Mouse (Mus musculus) forebrain, embryonic 16.5 days (tissue): Measurements from ENCODE around the gene E330017A01Rik. TPM values are rescaled to one million over a fixed set of nuclear protein-coding genes. Genes with fewer than 3 reads are reported as not detected.

Experiments
- ATAC-seq: fragments of 200-750 bp; cut with Nextera tagmentation; 2 replicates; pipeline ENCODE4 v1.8.0; 2017; ENCODE audit warnings: mild to moderate bottlenecking, moderate library complexity
- H3K27ac ChIP-seq: fragments of 300-500 bp; sonication (generic); 2 replicates; pipeline ENCODE4 v1.5.1; 2014; ENCODE audit warnings: low read length, control low read depth
- H3K27me3 ChIP-seq: fragments of 300-500 bp; sonication (generic); replicated peaks from 2 replicates; pipeline ENCODE4 v1.6.1; 2014; ENCODE audit warnings: low read length; ENCODE audit not compliant: control insufficient read depth, insufficient read depth
- H3K36me3 ChIP-seq: fragments of 300-500 bp; sonication (generic); 2 replicates; pipeline ENCODE4 v1.6.1; 2014; ENCODE audit not compliant: control insufficient read depth, insufficient read depth
- H3K4me1 ChIP-seq: fragments of 300-500 bp; sonication (generic); replicated peaks from 2 replicates; pipeline ENCODE4 v1.6.1; 2014; ENCODE audit warnings: low read length; ENCODE audit not compliant: control insufficient read depth, insufficient read depth
- H3K4me2 ChIP-seq: fragments of 300-500 bp; sonication (generic); 2 replicates; pipeline ENCODE4 v1.6.1; 2014; ENCODE audit warnings: mild to moderate bottlenecking, low read length, control low read depth
- H3K4me3 ChIP-seq: fragments of 300-500 bp; sonication (generic); replicated peaks from 2 replicates; pipeline ENCODE4 v1.5.1; 2014; ENCODE audit warnings: mild to moderate bottlenecking, low read length, control low read depth
- H3K9ac ChIP-seq: fragments of 300-500 bp; sonication (generic); replicated peaks from 2 replicates; pipeline ENCODE4 v1.6.1; 2014; ENCODE audit warnings: low read depth, low read length, control low read depth
- H3K9me3 ChIP-seq: fragments of 300-500 bp; sonication (generic); 2 replicates; pipeline ENCODE4 v1.6.1; 2016; ENCODE audit warnings: low read length; ENCODE audit not compliant: control insufficient read depth
- WGBS: fragments of 180-500 bp; shearing (Covaris S2); extraction: QIAGEN DNeasy Blood & Tissue Kit; methylation state at CpG from one replicate; pipeline ENCODE4 v1.1.7; 2014; 5-methylcytosine and 5-hydroxymethylcytosine counted together
- polyA plus RNA-seq: library from polyadenylated mRNA; unstranded; fragments of >200 nt; fragmentation: Nextera tagmentation; extraction: Ambion mirVana; gene quantifications from 2 replicates; pipeline ENCODE4 v1.2.1, GENCODE M21; 2015

The E330017A01Rik gene
- polyA plus RNA-seq, 1 experiment from 2014 or later: not detected

DNA sequence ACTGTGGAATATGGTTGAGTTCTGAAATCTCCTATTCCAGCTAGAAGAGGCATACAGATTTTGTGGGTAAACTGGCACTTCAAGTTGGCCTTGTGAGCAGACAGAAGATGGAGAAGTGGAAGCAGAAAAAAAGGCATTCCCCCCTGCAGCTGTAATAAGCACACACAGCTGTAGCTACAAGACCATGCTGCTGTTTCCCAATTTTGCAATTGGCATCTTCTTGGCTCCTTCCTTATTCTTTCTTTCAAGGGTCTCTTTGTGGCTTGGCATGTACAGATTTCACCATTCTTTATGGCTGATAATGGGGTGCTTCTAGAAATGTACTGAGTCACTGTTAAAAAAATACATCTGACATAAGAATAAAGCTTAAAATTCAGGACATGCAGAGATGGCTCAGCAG lies 21.2 kb downstream of the E330017A01Rik start:
- Histone ChIP-seq H3K27ac (no peak overlapping the region), H3K9me3 (no peaks in the 10 kb centered on the region), H3K4me2 (no peak overlapping the region), H3K9ac (no peak overlapping the region), H3K36me3 (no peaks in the 10 kb centered on the region), H3K4me3 (no peak overlapping the region), H3K27me3 (no peaks in the 10 kb centered on the region), H3K4me1 (no peaks in the 10 kb centered on the region)
- ATAC-seq: no peak

DNA sequence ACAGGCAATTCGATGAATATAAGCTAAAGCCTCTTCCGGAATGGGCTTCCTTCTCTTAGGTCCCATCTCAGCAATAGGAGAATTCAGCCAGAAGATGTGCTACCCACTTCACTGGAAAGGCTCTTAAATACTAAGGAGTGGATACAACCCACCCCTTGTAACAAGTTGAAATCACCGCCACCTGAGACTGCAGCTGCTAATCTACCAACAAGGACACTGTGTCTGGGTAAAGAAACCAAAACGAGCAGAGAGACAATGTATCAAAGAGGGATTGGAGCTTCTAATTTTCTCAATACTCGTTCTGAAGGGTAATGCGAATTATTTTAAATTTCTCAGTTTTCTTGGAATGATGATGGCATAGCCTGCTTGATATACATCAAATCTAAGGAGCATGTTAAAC lies 21.7 kb downstream of the E330017A01Rik start, which contains the start of gene Gm813:
Gene Gm813 (minus strand): TSS at position 101 of the 400 bp plus-strand sequence.
- H3K27ac ChIP-seq: no peak within 1 kb of the TSS
- H3K4me2 ChIP-seq: no peak within 1 kb of the TSS
- no peak within 1 kb of the TSS for H3K4me3 ChIP-seq
- H3K4me1 ChIP-seq: no peaks in the 10 kb centered on the region
- H3K9me3 ChIP-seq: no peaks in the 10 kb centered on the region
- WGBS: 86% methylated on average over 6 of the region's 6 CpGs
- no peak within 1 kb of the TSS for H3K9ac ChIP-seq
- H3K36me3 ChIP-seq: no peaks in the 10 kb centered on the region
- no peaks in the 10 kb centered on the region for H3K27me3 ChIP-seq
- ATAC-seq: no peak

DNA sequence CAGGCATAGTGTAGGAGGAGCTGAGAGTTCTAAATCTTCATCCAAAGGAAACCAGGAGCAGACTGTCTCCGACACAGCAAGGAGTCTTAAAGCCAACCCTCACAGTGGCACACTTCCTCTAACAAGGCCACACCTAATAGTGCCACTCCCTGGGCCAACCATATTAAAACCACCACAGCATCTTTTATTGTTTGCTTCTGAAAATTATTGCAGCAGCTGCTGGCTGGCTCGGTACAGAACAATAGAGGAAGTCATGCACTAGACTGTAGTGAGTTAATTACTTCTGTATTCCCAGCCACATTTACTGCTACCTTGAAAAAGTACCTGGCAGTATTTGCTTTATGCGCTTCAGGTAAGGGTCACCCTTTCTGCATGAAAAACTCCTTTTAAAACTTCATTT lies 25.6 kb downstream of the E330017A01Rik start:
- H3K9me3 ChIP-seq: no peaks in the 10 kb centered on the region
- H3K36me3 ChIP-seq: no peaks in the 10 kb centered on the region
- no peaks in the 10 kb centered on the region for H3K27me3 ChIP-seq
- WGBS: 67% methylated on average over 3 of the region's 3 CpGs
- H3K4me2 ChIP-seq: no peak overlapping the region
- no peak overlapping the region for H3K9ac ChIP-seq
- no peak for ATAC-seq
- no peaks in the 10 kb centered on the region for H3K4me1 ChIP-seq
- no peak overlapping the region for H3K27ac ChIP-seq
- no peak overlapping the region for H3K4me3 ChIP-seq

DNA sequence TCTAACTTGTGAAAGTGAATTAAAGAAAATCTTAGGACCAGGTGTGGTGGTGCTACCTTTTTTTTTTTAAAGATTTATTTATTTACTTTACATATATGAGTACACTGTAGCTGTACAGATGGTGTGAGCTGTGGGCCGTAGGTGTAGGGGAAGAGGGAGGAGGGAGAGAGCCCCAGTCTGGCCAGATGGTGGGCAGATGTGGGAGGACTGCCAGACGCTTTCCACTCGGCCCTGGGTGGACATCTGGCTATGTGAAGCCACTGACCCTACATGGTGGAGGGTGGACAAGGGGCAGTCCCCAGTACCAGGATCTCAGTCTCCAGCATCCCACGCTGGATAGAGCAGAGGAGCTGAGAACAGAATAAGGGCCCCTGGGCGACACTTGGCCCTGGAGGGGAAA lies 31.4 kb downstream of the E330017A01Rik start:
- Histone ChIP-seq H3K9ac (no peak overlapping the region), H3K4me2 (no peak overlapping the region), H3K9me3 (no peaks in the 10 kb centered on the region), H3K4me1 (no peaks in the 10 kb centered on the region), H3K4me3 (no peak overlapping the region), H3K27ac (no peak overlapping the region), H3K27me3 (no peaks in the 10 kb centered on the region), H3K36me3 (no peaks in the 10 kb centered on the region)
- WGBS: 84% methylated on average over 5 of the region's 5 CpGs
- ATAC-seq: no peak

DNA sequence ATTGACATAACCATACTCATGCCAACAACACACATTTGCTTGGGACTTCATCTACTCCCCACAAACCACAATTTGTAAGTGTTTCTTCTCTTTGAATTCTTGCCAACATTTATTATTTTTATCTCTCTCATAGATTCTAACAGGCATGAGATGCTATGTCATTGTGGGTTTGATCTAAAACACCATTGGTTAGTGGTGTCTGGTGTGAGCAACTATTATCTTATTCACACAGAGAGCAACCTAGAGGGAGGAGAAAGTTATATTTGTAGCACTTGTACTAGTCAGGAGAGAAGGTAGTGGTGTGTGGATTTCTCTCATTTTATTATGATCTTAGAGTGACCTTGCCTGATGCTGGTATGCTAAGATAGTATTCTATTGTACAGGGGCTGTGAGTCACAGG lies 33.9 kb downstream of the E330017A01Rik start:
- ATAC-seq: no peak
- Histone ChIP-seq H3K27me3 (no peaks in the 10 kb centered on the region), H3K36me3 (no peaks in the 10 kb centered on the region), H3K9me3 (no peaks in the 10 kb centered on the region), H3K4me1 (no peaks in the 10 kb centered on the region), H3K9ac (no peak overlapping the region), H3K4me3 (no peak overlapping the region), H3K4me2 (no peak overlapping the region), H3K27ac (no peak overlapping the region)

DNA sequence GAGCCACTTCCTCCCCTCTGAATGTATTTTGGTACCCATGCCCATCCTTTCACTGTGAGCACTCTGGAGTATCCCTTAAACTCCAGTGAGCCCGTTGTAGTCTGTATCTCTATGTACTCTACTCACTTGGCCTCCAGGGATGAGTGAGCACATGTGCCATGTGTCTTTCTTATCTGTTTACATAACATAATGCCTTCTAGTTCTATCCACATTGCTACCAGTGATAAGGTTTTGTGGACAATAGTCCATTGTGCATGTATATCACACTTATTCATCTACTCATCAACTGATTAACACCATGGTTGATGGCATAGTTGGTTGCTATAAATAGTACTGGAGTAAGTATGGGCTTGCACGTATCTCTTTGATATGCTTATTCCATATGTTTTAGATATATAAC lies 34.7 kb downstream of the E330017A01Rik start:
- no peak overlapping the region for H3K27ac ChIP-seq
- H3K9me3 ChIP-seq: no peaks in the 10 kb centered on the region
- H3K4me1 ChIP-seq: no peaks in the 10 kb centered on the region
- ATAC-seq: no peak
- H3K4me3 ChIP-seq: no peak overlapping the region
- H3K4me2 ChIP-seq: no peak overlapping the region
- no peaks in the 10 kb centered on the region for H3K27me3 ChIP-seq
- H3K9ac ChIP-seq: no peak overlapping the region
- H3K36me3 ChIP-seq: no peaks in the 10 kb centered on the region
- 90% methylated on average over 2 of the region's 2 CpGs for WGBS

DNA sequence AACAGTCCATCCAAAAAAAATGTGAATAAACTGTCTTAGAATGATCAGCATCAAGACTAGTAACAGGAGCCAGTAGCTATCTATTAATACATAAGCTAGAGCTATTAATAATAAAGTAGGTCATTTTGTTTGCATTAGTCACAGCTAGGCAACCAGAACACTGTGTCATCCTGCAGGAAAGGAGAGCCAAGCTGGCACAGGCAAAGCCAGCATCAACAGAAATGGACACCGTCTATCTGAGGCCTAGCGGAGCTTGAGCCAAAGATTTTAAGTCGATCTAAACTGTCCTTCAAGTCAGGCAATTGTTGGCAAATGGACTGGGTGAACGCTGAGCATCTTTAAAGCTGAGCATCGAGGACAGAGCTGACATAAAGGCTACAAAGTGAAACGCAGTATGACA lies 37.7 kb downstream of the E330017A01Rik start:
- no peak overlapping the region for H3K4me3 ChIP-seq
- no peaks in the 10 kb centered on the region for H3K36me3 ChIP-seq
- H3K4me2 ChIP-seq: no peak overlapping the region
- no peaks in the 10 kb centered on the region for H3K27me3 ChIP-seq
- H3K4me1 ChIP-seq: no peaks in the 10 kb centered on the region
- ATAC-seq: no peak
- 92% methylated on average over 6 of the region's 6 CpGs for WGBS
- no peak overlapping the region for H3K9ac ChIP-seq
- H3K27ac ChIP-seq: no peak overlapping the region
- no peaks in the 10 kb centered on the region for H3K9me3 ChIP-seq

DNA sequence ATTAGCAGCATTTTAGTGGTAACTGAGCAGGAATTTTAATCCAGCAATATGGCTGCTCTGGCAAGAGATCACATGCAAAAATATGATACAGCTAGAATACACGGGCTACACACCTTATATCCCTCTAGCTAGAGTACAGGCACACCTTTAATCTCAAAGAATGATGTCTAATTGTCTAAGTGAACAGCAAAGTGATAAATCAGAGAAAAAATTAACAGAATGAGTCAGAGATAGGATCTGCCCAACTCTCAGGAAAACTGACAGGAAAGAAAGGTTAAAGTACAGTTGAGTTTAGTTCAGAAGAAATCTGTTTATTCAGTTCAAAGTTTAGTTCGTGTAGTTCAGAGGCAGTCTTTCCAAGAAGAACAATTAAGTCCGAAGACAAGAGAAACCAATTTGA lies 47.2 kb downstream of the E330017A01Rik start:
- no peak overlapping the region for H3K27ac ChIP-seq
- H3K27me3 ChIP-seq: no peaks in the 10 kb centered on the region
- H3K9ac ChIP-seq: no peak overlapping the region
- 86% methylated on average over 3 of the region's 3 CpGs for WGBS
- no peaks in the 10 kb centered on the region for H3K36me3 ChIP-seq
- no peak overlapping the region for H3K4me2 ChIP-seq
- H3K4me3 ChIP-seq: no peak overlapping the region
- ATAC-seq: no peak
- H3K4me1 ChIP-seq: no peaks in the 10 kb centered on the region
- H3K9me3 ChIP-seq: no peaks in the 10 kb centered on the region

DNA sequence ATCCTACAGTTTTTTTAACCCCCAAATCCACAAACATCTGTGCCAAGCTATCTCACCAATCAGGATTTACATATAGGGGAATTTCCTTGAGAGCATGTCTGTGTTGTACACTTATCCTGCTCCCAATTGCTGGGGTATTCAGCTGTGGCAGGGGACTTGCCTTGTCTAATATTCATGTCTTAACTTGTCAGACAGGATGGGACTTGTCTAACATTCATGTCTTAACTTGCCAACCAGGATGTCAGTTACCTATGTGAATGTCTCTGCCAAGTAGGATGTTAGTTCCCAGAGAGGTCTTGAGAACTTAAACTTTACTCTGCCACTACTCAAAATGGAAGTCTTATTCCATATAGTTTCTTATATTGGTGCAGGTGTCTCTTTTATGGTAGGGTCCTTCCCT lies 49.1 kb downstream of the E330017A01Rik start:
- no peak for ATAC-seq
- Histone ChIP-seq H3K27ac (no peak overlapping the region), H3K27me3 (no peaks in the 10 kb centered on the region), H3K36me3 (no peaks in the 10 kb centered on the region), H3K4me2 (no peak overlapping the region), H3K4me3 (no peak overlapping the region), H3K9me3 (no peaks in the 10 kb centered on the region), H3K4me1 (no peaks in the 10 kb centered on the region), H3K9ac (no peak overlapping the region)
